Mouse (Mus musculus) ES-E14 (cell line): ENCODE measurements around the gene Plcl1.

ENCODE experiments used
- CHD2 ChIP-seq: IDR thresholded peaks from 2 replicates; pipeline ENCODE4 v1.6.1; 2014; ENCODE audit warnings: mild to moderate bottlenecking, low read depth, low read length, inconsistent platforms
- HCFC1 ChIP-seq: IDR thresholded peaks from 2 replicates; pipeline ENCODE4 v1.6.1; 2012; ENCODE audit warnings: low read length, inconsistent platforms, borderline replicate concordance; ENCODE audit not compliant: insufficient read depth
- MAFK ChIP-seq: IDR thresholded peaks from 2 replicates; pipeline ENCODE4 v1.6.1; 2014; ENCODE audit warnings: mild to moderate bottlenecking, low read depth, low read length, inconsistent platforms; ENCODE audit not compliant: insufficient read depth
- ZC3H11A ChIP-seq: IDR thresholded peaks from 2 replicates; pipeline ENCODE4 v1.6.1; 2012; ENCODE audit warnings: low read depth, mild to moderate bottlenecking, inconsistent platforms, low read length, borderline replicate concordance

DNA sequence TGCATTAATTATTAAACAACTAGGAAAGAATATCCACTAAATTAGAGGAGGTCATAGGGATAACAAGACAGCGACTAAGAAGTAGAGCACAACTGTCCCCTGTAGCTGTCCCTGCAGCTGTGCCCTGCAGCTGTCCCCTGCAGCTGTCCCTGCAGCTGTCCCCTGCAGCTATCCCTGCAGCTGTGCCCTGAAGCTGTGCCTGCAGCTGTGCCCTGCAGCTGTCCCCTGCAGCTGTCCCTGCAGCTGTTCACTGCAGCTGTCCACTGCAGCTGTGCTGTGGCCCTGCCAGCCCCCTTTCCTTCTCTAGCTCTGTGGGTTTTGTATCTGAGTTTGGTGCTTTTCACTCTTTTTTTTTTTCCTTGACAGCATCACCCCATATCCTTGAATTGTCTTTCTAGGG is 118.2 kb downstream of the Plcl1 start:
- TF ChIP-seq ZC3H11A (no peak), HCFC1 (no peak), CHD2 (no peak), MAFK (no peak)
